Mouse (Mus musculus) T-helper 17 cell (primary cell): Measurements from ENCODE around the gene Cblc.

Experiments used
- in situ Hi-C, 2 experiments: fragments of 300-600 bp; cut with MboI, MseI; formaldehyde crosslinking; loops; 1 replicate in 1 of 2; 2 replicates in 1 of 2; pipeline ENCODE4 v1.15.1; 2025; ENCODE audit warnings: high pct_unique_total_duplicates in 2 of 2

Cblc gene

DNA sequence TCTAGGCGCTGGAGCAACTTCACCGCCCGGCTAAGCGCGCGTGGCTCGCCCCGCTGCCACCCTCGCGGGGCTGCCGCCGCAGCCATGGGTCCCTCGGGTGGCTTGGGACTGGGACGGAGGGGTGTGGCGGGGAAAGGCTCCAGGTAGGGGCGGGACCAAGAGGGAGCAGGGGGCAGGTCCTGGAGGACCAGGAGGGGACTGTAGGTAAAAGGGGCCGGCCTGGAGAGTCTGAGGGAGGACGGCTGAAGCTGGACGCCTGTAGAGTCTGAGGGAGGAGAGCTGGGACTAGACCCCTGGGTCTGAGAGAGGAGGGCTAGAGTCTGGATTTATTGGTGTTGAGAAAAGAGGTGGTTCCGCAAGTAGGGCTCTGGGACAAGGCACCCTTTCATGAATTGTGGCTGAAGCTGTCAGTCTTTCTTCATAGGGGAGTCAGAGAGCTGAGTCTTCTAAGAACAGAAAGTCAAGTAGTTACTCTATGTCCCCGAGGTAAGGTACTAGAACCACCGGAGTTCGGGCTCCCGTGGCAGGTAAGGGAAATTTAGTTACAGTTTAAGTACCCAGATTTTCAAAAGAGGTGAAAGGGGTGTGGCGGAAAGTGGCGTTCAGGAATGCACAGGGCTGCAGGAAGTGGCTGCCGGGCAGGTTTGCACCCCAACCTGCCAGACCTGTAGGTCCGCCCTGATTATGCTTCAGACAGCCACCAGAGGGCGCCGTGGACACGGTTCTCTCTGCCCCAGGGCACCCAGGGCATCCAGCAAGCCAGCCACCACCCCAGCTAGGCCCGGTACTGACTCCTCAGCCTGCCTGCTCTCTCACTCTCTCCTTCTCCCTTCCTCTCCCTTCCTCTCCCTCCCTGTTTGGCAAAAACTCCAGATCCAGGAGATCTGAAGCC, at the start of gene Cblc:
Cblc (minus strand) TSS at position 113 of the 892 bp plus-strand sequence.
- in situ Hi-C loops, result no loop called here

DNA sequence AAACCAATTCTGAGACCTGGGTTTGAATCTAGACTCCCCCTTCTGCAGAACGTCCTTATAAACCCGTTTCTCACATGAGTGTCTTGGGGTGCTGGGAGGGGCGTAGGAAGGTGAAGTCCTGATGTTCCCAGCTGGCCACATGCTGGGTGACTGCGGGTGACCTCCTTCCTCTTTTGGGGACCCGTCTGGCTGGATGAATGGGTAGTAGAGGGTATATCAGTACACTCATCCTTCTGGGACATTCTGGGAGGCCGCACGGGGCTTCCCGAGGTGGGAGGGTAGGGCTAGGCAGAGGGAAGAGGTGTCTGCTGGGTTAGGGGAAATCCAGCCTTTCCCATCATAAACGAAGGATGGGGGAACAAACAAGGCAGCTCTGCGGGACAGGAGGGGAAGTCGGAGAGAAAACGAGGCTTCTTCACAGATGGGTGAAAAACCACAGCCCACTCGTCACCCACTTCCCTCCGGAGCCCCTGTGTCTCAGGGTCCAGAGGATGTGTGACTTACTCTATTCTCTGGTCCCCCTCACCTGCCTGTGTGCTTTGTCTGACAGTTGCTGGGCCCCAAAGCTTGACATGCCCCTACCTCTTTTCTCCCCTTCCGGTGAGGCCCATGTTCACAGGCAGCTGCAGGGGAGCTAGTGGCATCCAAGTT, 48.0 kb upstream of the Cblc start:
- in situ Hi-C loops, result loop anchor here (5.0 kb wide), 1 partner anchor 42 kb away; no protein-coding TSS in a partner anchor

DNA sequence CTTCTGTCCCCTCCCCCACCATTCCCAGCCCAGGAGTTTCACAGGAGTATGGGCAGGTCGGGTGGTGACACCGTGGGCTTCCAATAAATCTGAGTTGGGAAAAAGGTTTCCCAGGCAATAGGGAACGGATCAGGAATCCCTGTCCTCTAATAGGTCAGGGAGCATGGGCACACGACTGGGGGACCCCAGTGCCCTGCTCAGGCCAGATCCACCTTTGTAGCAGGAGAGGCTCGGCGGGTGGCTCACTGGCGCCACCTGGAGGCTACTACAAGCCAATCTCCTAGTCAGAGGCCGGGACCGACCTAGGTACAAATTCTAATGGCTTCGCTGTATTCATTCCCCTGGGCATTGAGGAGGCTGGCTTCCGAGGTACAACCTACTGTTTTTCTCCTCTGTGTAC, 47.0 kb upstream of the Cblc start:
- in situ Hi-C loops, result loop anchor here (5.0 kb wide), 1 partner anchor 41 kb away; no protein-coding TSS in a partner anchor

DNA sequence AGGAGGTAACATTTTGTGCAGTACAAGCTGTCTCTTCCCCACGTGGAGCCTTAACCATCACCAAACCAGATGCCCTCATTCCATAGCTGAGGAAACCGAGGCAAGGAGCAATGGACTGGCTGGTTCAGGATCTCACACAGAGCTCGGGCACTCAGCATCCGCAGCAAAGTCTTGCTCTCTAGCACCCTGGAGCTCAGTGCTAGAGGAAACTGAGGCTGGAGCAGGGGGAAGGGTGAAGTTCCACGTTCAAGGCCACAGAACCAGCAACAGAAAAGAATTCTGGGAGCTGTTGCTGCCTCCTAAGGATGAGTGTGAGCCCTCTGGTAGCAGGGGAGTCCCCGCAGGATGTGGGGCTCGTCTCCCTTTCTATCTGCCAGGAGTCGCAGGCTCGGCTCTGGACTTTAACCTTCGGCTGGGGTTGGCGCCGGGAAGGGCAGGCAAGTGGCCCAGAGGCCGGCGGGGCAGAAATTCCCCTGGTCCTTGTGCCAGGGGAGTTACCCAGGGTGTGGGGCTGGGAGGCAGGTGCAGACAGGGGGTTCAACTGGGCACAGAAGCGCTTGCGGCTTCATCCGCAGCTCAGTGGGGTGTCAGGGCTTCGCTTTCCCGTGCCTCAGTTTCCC, 46.4 kb upstream of the Cblc start:
- in situ Hi-C loops, result loop anchor here (5.0 kb wide), 1 partner anchor 41 kb away; no protein-coding TSS in a partner anchor

DNA sequence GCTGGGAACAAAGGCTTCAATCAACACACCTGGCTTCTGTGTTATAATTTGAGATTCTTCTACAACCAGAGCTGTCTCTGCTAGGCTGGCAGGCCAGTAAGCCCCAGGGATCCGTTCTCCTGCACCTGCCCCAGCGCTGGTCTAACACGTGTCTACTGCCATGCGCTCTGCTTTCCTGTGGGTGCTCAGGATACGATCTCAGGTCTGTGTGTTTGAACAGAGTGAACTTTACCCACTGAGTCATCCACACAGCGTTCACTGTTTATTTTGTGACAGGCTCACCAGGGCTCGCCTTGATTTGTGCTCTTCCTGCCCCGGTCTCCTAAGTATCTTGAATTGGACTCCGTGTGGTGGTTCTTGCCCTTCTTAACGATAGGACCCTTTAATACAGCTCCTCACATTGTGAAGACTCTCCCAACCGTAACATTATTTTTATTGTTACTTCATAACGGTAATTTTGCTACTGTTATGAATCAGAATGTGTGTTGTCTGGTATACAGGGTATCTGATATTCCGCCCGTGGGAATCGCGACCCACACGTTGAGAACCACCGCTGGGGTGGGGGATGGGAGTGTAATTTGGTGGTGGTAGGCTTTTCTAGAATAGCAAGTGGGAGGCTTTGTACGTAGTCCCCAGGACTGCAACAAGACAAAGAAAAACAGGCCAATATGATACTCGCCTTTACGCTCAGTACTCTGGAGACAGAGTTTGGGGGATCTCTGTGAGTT, 45.2 kb upstream of the Cblc start:
- in situ Hi-C loops, result loop anchor here (5.0 kb wide), 1 partner anchor 40 kb away; no protein-coding TSS in a partner anchor

DNA sequence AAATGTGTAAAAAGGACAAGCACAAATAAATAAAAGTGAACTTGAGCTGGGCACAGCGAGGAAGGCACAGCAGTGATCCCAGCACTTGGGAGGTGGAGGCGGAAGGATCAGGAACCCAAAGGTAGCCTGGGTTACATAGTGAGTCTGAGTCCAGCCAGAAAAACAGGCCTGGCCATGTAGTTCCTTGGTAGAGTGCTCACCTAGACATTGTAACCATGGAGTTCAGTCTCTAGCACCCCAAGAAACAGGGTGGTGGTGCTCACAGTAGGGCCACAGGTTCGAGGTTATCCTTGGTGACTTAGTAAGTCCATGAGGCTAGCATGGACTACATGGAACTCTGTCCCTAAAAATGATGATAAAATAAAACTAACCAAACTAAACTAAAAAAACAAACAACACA, 44.3 kb upstream of the Cblc start:
- in situ Hi-C loops, result loop anchor here (5.0 kb wide), 1 partner anchor 39 kb away; no protein-coding TSS in a partner anchor

DNA sequence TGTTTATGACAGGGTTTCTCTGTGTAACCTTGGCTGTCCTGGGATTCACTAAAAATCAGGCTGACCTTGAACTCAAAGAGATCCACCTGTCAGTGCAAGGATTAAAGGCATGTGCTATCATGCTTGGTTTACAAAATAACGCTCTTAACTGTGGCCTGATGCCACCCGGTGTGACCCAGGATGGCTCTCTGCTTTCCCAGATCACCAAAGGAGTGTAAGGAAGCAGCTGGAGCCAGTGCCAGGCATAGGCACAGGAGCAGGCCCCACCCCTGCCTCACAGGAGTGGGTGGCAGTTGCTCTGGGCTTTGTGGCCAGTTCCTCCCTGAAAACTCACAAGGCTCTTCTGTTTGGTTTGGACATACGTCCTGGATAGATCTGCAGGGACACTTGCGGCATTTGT, 43.8 kb upstream of the Cblc start:
- in situ Hi-C loops, result loop anchor here (5.0 kb wide), 1 partner anchor 38 kb away; no protein-coding TSS in a partner anchor

DNA sequence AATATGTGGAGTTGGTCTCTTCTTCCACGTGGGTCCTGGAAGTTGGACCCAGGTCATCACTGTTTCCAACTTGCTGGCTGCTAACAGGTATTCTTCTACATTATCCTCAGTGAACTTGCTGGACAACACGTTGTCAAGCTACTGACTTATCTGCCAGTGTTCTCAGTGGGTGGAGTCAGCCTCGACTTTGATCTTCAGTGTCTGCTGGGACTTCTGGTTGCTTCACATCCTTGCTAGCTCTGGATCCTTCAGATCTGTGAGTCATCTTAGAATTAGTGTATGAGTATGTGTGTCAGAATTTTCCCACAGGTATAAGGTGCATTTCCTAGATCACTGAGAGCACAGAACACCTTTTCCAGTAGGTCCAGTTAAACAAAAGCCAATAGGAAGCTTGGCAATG, 40.2 kb upstream of the Cblc start:
- in situ Hi-C loops, result no loop called here

DNA sequence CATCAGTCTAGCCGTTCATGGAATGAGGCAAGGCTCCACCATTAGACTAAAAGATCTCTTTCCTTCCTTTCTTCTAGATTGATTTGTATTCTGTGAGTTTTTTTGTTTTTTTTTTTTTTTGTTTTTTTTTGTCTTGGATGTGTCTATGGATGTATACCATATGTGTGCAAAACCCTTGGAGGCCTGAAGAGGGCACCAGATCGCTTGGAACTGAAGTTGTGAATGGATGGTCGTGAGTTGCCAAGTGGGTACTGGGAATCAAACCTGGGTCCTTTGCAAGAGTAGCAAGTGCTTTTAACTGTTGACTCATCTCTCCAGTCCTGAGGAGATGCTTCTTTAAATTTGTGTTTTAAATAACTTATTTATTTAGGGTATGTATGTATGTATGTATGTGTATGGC, 37.4 kb upstream of the Cblc start:
- in situ Hi-C loops, result no loop called here

DNA sequence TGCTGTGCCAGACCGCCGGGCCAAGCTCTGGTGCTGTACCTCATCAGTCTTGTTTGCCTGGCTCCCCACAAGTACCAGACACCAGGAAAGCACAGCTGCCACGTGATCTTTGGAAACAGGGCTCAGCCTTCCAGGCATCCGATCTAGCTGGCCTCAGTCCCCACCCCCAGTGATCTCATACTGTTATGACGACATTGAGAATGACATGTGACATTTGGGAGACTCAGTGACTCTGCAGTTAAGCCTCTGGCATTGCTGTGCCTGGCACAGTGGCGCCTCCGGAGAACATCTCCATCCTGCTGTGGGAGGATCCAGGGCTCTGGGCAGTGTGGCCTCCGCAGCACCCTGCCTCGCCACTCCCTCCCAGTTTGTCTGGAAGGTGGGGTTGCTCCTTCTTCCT, 35.2 kb upstream of the Cblc start:
- in situ Hi-C loops, result no loop called here

DNA sequence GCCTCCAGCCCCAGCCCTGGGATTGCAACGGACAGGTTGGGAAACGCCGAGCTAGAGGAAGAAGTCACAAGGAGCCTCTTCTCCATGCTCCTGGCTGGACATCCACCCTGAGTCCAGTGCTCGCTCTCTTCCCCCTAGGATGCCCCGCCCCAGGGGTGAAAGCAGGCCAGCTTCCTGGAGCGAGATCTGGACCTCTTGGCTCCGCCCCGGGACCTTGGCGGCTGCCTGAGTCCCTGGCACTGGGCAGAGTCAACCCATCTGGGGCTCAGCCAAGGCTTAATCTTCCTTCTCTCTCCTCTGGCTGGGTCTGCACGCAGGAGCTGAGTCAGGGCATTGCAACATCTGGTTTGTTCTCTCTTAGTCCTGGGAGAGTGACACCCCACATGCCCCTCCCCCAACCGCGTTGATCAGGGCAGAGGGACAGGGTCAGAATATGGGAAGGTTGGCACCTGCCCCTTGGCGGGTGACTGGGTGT, 34.1 kb upstream of the Cblc start:
- in situ Hi-C loops, result no loop called here

DNA sequence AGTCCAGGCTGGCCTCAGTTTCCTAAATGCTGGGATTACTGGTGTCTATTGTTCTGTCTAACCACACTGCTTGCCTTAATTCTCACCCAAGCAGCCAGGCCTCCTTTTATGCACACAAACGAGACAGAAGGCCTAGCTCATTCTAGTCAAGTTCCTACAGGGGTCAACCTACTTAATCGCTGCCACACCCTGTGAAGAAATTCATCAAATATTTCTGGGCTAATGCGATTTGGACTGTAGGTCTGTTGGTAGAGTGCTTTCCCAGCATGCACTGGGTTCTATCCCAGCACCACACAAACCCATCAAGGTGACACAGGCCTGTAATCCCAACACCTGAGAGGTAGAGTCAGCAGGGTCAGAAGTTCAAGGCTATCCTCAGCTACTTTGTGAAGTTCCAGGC, 33.1 kb upstream of the Cblc start:
- in situ Hi-C loops, result no loop called here

DNA sequence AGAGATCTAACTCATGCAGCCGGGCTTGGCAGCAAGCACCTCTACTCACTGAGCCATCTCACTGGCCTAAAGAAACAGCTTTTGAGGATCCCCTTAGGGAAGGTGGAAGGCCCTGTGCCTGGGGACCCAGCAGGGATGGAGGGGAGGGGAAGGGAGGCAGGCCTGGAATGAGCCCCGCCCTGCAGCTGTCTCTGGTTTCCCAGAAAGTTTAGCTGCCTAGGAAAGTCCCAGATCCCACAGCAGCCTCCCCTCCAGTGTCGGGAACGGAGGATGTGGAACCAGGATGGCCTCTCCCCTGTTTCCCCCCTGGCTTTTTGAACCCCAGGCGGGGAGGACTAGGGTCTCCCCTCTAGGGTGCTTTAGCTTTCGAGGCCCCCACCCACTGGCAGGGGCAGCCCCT, 30.1 kb upstream of the Cblc start:
- in situ Hi-C loops, result no loop called here

DNA sequence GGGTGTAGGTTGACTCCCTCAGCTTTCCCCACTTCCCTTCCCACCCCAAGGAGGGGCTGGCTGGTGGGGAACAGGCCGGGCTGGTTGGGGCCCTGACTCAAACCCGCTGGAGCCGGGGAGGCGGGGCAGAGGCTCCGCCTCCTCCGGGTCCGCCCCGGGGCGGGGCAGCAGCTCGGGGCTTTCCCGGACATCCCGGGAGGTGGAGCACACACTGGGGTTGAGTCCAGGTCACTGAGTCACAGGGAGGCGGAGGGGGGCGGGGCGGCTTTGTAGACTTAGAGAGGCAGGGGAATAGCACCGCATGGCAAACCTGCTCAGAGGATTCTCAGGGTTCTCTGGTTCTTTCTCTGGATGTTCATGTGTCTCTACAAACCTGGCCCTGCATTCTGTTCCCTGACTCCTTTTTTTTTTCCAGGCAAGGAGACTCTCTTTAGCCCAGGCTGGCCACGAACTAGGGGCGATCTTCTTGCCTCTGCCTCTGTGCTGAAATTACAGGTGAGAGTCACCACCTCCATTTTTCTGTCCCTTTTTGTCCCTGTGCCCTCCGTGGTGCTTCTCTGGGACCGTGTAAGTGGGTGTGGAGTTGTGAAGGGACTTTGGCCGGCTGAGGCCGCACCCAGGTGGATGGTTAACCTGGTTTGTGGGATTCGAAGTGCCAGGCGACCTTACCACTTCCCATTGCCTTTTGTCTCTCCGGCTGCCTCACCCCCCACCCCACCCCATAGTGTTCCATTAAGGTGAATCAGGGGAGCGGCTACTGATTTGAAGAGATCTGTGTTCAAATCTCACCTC, 27.8 kb upstream of the Cblc start:
- in situ Hi-C loops, result no loop called here

DNA sequence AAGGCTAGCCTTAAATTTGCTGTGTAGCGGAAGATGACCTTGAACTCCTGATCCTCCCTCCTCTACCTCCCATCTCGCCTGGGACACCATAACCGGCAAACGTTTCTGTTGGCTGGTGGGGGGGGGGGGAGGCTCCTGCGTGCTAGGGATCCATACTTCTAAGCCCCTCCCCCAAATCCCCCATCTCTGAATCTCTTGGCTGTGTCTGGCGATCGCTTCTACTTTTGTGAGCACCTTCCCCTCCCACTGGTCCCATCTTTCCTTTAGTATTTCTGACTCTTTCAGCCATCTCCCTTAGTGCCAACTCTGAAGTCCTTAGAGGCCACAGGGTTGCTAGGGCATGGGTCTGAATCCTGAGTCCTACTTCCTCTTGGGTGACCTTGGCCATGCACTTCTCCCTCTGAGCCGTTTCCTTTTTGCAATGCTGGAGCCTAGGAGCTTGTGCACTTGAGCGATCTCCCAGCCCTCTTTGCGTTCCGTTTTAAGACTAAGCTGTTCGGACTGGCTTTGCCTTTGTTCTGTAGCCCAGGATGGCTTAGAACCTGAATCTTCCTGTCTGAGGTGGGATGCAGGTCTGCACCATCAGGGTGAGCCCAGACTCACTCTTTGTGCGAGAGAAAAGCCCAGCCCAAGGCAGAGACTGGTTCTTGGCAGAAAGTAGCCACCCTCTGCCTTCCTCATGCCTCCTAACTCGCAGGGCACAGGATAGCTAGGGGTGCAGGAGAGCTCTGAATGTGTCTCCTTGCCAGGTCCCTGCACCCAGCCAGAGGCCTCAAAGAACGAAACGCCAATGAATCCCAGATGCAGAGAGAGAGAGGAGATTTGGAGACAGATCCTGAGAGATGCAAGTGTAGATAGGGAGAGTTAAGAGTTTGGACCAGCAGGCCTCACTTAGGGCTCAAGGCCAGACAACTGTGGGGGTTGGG, 26.9 kb upstream of the Cblc start:
- in situ Hi-C loops, result no loop called here

DNA sequence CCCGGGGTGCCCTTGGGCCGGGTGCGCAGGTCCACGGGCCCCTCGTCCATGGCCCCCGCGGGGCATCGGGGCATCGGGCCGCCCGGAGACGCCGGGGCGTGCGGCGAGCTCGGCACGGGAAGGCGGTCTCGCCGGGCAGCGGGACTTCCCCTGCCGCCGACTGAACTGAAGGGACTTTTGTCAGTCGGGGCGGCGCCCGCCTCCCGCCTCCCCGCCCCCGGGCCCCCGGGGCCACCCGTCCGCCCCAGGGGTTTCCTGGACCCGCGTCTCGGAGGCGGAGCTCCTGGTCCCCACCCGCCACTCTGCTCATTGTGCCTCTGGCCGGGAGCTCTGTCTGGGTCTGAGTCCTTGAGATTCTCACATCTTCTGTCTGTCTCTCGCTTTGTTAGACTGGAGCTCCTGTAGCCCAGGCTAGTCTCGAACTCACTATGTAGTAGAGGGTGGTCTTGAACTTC, 26.0 kb upstream of the Cblc start, which contains the start of gene Bcl3:
Bcl3 (minus strand) TSS at position 167 of the 455 bp plus-strand sequence.
- in situ Hi-C loops, result no loop called here

DNA sequence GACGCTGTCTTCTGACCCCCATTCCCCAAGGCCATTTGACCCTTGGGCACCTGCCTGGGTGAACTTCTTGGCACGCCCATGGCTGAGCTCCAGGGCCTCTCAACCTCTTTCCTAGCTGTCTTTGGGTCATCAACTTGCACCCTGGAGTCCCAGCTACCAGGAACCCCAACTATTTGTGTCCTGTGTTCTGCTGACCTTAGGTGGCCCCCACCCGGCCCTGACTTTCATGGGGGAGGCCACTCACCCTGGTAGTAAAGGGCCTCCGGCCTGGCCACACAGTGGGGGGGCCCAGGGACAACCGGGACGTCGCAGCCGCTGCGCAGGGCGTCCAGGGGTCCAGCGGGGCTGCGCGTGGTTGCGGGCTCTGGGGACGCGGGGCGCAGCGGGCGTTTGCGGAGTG, 25.6 kb upstream of the Cblc start:
- in situ Hi-C loops, result no loop called here

DNA sequence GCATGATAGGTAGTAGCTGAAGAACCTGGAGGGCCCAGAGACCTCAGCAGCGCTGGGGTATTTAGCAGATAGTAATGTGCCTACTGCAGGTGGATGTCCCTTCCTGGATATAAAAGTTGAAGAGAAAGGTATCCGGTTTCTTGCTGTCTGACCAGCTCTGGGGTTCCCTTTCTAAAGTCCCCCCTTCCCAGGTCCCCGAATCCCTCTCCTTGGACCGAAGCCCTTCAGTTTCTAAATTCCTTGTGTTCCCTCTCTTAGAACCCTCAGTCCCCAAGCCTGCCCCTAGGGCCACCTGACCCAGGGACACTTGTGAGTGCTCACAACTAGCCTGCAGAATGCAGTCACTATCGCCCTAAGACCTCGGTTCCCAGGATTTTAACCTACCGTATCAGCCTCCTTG, 25.0 kb upstream of the Cblc start:
- in situ Hi-C loops, result no loop called here

DNA sequence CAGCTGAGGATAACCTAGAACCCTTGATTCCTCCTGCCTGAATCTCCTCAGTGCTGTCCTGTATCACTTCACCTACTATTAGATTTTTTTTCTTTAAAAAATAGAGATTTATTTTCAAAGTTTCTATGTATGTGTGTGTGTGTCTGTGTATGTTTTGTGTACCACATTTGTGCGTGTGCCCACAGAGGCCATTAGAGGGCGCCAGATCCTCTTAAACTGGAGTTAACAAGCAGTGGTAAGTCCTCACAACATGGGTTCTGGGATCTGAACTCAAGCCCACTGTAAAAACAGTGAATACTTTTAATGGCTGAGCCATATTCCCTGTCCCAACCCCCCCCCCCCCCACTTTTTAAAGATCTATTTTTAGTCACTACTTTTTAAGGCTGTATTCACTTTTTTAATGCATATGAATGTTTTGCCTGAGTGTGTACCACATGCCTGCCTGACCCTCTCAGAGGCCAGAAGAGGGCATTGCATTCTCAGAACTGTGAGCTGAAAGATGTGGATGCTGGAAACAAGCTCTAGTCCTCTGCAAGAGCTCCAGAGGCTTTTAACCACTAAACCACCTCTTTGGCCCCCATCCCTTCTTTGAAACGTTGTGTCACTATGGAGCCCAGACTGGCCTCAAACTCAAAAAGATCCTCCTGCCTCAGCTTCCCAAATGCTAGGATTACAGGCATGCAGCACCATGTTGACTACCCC, 23.9 kb upstream of the Cblc start:
- in situ Hi-C loops, result no loop called here
